Mouse (Mus musculus): ENCODE results near the gene Zfp867.

Gene Zfp867

GRCm38 (mm10) chr11:59456891-59457290 is 15.4 kb downstream of the Zfp867 start:
- DNase-seq = no peak

- DNase-seq = no peak
These were observed 15.9 kb downstream of the Zfp867 start for GRCm38 (mm10) chr11:59456346-59456745.

- DNase-seq = no peak
These were observed 21.2 kb downstream of the Zfp867 start, which contains the start of gene Snap47 for GRCm38 (mm10) chr11:59451086-59451485. TSS of gene Snap47 (minus strand) at chr11:59451186.

- DNase-seq = no peak
These were observed 22.0 kb downstream of the Zfp867 start for GRCm38 (mm10) chr11:59450230-59450771.

- peak; percentile 85 to 91 for DNase-seq
These were observed 22.5 kb downstream of the Zfp867 start, which contains the start of gene Jmjd4 for GRCm38 (mm10) chr11:59449741-59450229. TSS of gene Jmjd4 (plus strand) at chr11:59450045.

- DNase-seq = no peak
These were observed 29.2 kb downstream of the Zfp867 start for GRCm38 (mm10) chr11:59443102-59443501.

GRCm38 (mm10) chr11:59437954-59438353 is 34.3 kb downstream of the Zfp867 start:
- no peak for DNase-seq

GRCm38 (mm10) chr11:59432261-59432660 is 40.0 kb downstream of the Zfp867 start:
- DNase-seq = no peak

- no peak for DNase-seq
These were observed 42.3 kb downstream of the Zfp867 start for GRCm38 (mm10) chr11:59429959-59430358.

- DNase-seq = no peak
These were observed 44.1 kb downstream of the Zfp867 start for GRCm38 (mm10) chr11:59428057-59428660.

- DNase-seq = peak; percentile 14 to 25
These were observed 46.6 kb downstream of the Zfp867 start for GRCm38 (mm10) chr11:59425671-59426101.

- DNase-seq = no peak
These were observed 49.2 kb downstream of the Zfp867 start for GRCm38 (mm10) chr11:59423010-59423588.

GRCm38 (mm10) chr11:59421967-59422366 is 50.3 kb downstream of the Zfp867 start:
- DNase-seq = no peak

GRCm38 (mm10) chr11:59421436-59421835 is 50.8 kb downstream of the Zfp867 start:
- DNase-seq = no peak

GRCm38 (mm10) chr11:59418708-59419107 is 53.6 kb downstream of the Zfp867 start:
- DNase-seq = no peak

- DNase-seq = no peak
These were observed 59.0 kb downstream of the Zfp867 start for GRCm38 (mm10) chr11:59412999-59413863.

GRCm38 (mm10) chr11:59412058-59412457 is 60.2 kb downstream of the Zfp867 start:
- no peak for DNase-seq
